Mouse (Mus musculus) small intestine, adult 2 months (tissue): ENCODE results near the gene Peli2.

Experiments used
- CTCF ChIP-seq: fragments of 200-500 bp; IDR thresholded peaks from 2 replicates; pipeline ENCODE4 v1.5.1; 2012; ENCODE audit warnings: low read depth, mild to moderate bottlenecking, control low read depth, inconsistent platforms, low read length, moderate library complexity, mixed read lengths; ENCODE audit not compliant: insufficient replicate concordance, insufficient read length; ENCODE audit errors: extremely low read depth
- POLR2A ChIP-seq: fragments of 200-500 bp; IDR thresholded peaks from 2 replicates; pipeline ENCODE4 v1.6.1; 2012; ENCODE audit warnings: low read depth, mild to moderate bottlenecking, control low read depth, inconsistent platforms, low read length, moderate library complexity

DNA sequence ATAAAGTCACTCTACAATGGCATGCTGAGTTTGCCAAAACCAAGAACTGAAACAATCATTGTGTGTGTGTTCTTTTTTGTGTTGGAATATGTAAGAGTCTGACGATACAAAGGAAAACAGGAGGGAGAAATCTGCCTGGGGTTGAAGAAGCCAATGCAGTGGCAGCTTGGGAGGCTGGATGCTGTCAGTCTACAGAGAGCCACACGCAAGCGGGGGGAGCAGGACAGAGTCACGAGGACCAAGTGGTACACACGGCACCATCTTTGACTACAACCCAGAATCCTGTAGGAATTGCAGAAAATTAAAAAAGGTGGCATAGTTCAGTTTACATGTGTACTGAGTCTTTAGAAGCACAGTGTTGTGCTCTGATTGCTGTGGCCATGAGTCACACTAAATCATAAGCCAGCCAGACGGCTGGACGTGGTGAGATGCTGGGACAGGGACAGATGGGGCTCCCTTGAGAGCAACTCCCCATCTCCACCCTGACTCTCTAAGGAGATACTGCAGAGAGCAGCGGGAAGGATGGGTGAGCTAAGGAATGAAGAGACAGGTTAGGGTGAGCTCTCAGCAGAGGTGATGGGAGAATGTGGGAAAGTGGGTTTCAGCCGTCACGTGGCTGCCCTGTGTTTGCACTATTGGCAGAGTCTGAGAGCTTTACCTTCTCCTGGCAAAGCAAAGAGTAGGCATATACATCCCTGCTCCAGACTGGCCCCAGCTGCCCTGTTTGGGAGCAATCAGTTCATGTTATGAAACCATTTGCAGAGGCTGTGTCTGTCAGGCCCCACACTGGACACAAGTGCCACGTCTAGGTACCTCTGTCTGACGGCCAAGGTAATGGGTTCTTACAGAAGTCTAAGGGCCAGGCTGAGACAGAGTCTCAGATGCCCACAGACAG, 87.4 kb downstream of the Peli2 start:
- no peak for TF ChIP-seq POLR2A
- no peak for TF ChIP-seq CTCF
